Mouse (Mus musculus) cortical plate, adult 2 months (tissue): ENCODE results near the gene Map3k14.

Experiments
- CTCF ChIP-seq: fragments of 200-500 bp; IDR thresholded peaks from 2 replicates; pipeline ENCODE4 v1.5.1; 2011; ENCODE audit warnings: mild to moderate bottlenecking, control low read depth, low read length; ENCODE audit not compliant: insufficient read depth; ENCODE audit errors: extremely low read depth
- POLR2A ChIP-seq: fragments of 200-500 bp; IDR thresholded peaks from 2 replicates; pipeline ENCODE4 v1.6.1; 2011; ENCODE audit warnings: mild to moderate bottlenecking, low read length, control low read depth; ENCODE audit not compliant: insufficient read depth; ENCODE audit errors: extremely low read depth

DNA sequence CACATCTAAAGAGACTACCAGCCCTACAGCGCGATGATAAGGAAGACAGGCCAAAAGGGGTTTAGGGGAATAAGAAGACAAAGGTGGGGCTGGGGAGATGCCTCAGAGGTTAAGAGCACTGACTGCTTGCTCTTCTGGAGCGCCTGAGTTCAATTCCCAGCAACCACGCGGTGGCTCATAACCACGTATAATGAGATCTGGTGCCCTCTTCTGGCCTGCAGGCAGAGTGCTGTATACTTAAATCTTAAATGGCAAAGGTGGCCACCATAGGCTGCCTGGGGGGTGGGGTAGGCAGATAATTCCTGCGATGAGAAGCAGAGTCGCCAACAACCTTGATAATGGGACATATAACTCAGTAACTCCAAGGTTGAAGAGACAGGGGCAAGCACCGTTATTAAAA, 29.5 kb downstream of the Map3k14 start:
- TF ChIP-seq POLR2A (no peak), CTCF (no peak)
